Mouse (Mus musculus) heart, postnatal 4 days (tissue): ENCODE data around the gene Rps24. TPM values are rescaled to one million over a fixed set of nuclear protein-coding genes. Genes with fewer than 3 reads are reported as not detected.
A peak's percentile ranks its signal among the peaks of the same experiment; 100 is the strongest.
"Not testable (repeated sequence)": the region's sequence is repeated elsewhere in the genome, so short reads cannot be mapped to it uniquely, and the experiment has no call there.

Experiments
- DNase-seq: peaks from one replicate; pipeline ENCODE4 v3.0.0; 2021
- total RNA-seq, 2 experiments: library from RNA; stranded (reverse); gene quantifications; 2 replicates each; pipeline ENCODE4 v1.2.3; 2021

Rps24 gene
- 1,000 to 10,000 TPM; 1,182 to 1,239 TPM for total RNA-seq

- DNase-seq, result peak; percentile 91
Measured at GRCm38 (mm10) chr14:24486773-24487227, at the start of gene Rps24, which contains the start of gene Polr3a. TSS of gene Rps24 (plus strand) at chr14:24487125. TSS of gene Polr3a (minus strand) at chr14:24487058.

DNA sequence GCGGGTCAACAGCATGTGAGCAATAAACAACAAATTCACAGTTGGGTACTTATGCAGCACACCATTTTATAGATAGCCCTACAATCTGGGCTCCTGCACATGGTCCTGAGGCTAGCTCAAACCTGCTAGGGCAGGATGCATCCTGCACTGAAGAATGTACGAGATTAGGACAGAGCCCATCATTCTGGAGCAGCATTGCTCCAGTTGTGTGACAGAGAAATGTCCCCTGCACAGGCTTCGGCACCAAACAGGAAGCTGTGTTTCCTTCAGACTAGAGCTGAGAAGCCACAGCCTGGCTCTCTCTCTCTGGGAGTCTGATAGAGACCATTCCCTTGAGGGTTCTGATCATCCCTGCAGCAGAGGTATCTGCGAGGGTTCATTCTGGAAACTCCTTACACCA, 43.4 kb upstream of the Rps24 start:
- not testable (repeated sequence) for DNase-seq

DNA sequence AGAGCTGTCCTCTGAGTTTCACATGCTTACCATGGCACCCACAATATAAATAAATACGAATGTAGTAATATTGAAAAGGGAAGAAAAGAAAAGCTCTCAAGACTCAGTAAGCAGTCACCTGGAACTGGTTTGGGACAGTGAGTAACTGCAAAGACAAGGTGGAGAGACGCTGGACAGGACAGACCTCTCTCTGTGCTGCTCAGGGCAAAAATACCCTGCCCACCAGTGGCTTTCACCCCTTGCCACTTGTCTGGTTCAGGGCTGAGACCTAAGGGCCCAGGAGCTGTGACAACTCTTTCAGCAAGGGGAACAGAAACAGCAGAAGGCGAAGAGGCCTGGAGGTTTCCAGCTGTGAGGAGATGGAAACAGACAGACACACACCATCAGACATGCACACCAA, 28.7 kb upstream of the Rps24 start:
- DNase-seq, result no peak

GRCm38 (mm10) chr14:24468806-24469205, 18.1 kb upstream of the Rps24 start:
- no peak for DNase-seq

DNA sequence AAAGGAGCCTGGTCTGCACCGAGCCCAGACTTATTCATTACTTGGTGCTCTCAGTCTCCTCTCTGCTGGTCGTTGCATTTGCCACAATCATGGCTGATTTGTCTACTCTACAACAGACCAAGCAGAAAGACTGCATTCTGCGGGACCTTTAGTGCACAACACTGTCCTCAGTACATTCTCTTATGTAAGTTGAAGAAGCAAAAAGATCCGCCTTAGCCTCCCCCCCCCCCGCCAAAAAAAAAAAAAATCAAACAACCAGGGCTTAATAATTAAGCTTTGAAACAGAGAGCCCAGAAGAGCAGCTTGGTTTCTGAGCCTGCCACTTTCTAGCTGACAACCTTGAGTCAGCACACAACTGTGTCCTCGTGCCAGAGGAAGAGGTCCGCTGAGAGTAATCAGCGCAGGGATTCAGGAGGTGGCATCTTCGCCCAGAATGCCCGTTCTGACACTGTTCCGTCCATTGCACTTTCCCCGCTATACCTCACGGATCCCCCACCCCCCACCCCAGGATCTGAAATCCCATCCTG, 621 bp upstream of the Rps24 start:
- DNase-seq, result no peak

GRCm38 (mm10) chr14:24489772-24490171, 2.8 kb downstream of the Rps24 start:
- not testable (repeated sequence) for DNase-seq

GRCm38 (mm10) chr14:24490468-24491265, 3.7 kb downstream of the Rps24 start:
- peak; percentile 98 for DNase-seq

DNA sequence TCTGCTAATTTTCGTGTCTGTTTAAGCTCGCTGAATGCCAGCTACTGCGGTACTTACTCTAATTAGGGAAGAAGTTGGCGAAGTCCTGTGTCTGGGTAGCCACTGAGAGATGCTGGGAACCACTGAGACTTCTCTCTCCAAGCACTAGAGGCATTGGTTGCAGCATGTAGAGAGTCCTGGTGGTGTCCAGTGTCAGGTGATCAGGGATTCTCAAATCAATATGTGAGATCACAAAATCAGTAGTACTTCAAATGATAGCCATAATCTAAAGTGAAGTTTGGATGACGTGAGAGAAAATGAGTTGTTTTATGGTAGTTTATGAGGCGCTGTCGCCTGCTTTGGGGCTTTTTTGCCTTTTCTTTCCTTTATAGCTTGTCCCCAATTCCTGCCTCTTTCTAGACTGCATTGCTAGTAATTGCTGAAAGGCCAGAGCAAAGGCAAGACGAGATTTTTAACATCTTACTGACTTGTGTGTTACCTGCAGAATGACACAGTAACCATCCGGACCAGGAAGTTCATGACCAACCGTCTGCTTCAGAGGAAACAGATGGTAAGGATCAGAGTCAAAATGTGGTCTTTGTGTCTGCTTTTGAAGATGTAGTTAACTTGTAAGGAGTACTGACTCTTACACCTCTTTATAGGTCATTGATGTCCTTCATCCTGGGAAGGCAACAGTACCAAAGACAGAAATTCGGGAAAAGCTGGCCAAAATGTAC, 4.5 kb downstream of the Rps24 start:
- no peak for DNase-seq

- DNase-seq, result no peak
Measured at GRCm38 (mm10) chr14:24493256-24493655, 6.3 kb downstream of the Rps24 start.

DNA sequence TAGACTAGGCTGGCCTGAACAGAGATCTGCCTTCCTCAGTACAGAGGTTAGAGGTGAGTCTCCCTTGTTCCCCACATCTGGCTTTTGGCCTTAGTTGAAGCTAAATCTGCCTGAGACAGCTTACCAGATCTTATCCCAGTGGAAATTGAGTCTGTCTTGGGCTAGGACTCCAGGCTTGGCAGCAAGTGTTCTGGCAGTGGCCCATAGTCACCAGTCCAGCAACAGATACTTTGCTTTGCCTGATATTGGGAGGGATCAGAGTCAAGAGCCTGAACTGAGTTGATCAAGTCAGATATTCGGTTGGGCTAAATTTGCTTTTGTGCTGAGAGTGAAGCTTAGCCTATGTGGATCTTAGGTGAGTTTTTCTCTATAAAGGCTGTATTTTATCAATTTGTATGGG, 9.6 kb downstream of the Rps24 start:
- DNase-seq, result no peak

GRCm38 (mm10) chr14:24497443-24497842, 10.5 kb downstream of the Rps24 start:
- DNase-seq, result no peak

DNA sequence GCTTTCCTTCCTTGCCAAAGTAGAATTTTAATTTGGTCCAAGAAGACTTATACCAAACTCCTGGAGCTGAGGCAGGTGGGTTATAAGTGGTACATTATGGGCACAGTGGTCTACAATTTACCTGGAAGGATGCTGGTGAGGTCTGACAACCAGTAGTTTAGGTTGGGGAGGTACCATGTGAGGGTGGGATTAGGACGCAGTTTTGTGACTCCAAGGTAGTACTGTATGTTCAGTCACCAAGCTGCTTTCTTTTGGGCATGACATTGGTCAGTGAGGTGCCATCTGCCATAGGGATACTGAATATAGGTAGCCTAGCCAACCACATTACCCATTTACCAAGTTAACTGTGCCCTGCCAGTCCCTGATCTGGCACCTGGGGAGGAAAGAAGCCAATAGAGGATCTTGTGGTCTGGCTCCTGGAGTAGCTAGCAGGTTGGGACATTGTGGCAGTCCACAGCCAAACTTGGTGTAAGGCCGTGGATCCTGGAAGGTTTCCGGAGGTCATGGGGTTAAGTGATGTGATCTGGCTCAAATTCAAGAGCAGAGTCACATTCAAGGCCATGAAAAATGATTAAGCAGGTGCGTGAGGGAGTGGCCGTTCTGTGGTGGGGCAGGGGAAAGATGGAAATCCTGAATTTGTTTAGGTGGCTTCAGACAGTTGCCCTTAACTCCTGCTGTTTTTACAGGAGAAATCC, 11.8 kb downstream of the Rps24 start:
- DNase-seq, result no peak

DNA sequence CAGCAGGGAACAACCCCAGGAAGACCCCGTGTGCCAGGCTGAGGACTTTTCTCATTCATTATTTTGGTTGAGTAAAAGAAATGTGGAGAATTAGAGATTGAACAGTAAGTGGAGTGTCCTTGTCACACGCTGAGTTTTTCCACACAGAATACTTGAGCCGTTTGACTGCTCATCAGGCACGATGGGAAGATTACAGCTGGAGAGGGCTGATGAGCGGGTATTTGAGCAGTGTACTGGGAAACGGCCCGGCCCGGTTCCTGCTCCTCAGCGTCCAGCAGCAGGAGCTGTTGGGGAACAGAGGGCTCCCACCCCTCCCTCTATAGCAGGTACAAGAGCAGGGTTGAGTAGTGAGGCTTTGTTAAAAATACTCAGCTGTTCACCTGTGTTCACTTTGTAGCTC, 12.6 kb downstream of the Rps24 start:
- DNase-seq, result no peak

GRCm38 (mm10) chr14:24500091-24500844, 13.3 kb downstream of the Rps24 start:
- DNase-seq, result peak; percentile 93

DNA sequence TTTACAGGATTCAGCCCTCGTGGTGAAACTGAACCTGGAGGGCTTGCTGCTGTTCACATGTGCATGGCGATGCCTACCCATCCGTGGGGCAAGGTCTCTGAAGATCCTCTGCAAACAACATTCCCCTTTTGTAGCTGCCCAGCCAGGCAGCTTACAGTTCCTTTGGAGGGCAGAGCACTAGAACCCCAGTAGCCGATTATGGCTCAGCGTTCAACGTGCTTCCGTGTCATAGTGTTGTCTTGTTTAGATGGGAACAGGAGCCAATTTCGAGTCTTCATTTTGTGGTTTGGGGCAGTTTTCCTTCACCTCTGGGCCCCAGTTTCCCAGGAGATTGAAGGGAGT, 13.9 kb downstream of the Rps24 start:
- no peak for DNase-seq

- DNase-seq, result no peak
Measured at GRCm38 (mm10) chr14:24501256-24501655, 14.3 kb downstream of the Rps24 start.

- DNase-seq, result no peak
Measured at GRCm38 (mm10) chr14:24507452-24508069, 20.6 kb downstream of the Rps24 start.

DNA sequence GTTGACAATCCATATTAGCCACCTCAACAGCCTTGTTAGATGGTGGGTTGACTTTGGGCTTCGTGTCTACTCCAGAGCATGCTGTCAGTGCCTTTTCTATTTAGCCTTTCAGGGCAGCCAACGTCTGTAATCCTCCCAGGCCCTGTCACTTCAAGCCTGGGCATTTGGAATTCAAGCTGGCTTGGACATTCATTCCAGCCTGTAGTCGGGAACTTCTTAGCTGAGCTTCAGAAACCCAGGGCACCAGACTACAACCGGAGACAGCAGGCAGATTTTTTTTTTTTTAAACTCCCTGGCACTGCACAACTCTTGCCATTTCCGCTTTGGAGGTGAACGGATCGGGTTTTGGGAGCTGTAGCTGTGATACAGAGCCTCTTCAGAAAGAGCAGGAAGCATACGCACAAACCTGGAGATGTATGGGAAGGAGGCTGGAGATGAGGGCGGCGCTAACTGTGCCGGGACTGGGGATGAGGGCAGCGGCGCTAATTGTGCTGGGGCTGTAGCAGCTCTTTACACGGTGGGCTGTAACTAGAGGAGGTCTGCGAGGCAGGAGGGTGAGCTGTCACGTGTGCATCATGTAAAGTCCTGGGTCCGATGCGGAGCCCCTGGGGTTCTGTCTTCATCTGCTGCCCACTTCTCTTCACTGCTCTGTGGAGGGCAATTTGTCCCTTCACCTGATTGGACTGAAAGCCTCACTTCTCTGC, 21.3 kb downstream of the Rps24 start:
- DNase-seq, result no peak

GRCm38 (mm10) chr14:24509557-24509956, 22.6 kb downstream of the Rps24 start:
- no peak for DNase-seq

GRCm38 (mm10) chr14:24510218-24510617, 23.3 kb downstream of the Rps24 start:
- DNase-seq, result no peak

GRCm38 (mm10) chr14:24510679-24511078, 23.8 kb downstream of the Rps24 start:
- no peak for DNase-seq
